Mouse (Mus musculus): ENCODE results near the gene Usp7. TPM values are rescaled to one million over a fixed set of nuclear protein-coding genes. Genes with fewer than 3 reads are reported as not detected.
A peak's percentile ranks its signal among the peaks of the same experiment; 100 is the strongest.

Gene Usp7
- total and polyA plus RNA-seq, 3 experiments, result 94.2 to 425 (median 101) TPM

DNA sequence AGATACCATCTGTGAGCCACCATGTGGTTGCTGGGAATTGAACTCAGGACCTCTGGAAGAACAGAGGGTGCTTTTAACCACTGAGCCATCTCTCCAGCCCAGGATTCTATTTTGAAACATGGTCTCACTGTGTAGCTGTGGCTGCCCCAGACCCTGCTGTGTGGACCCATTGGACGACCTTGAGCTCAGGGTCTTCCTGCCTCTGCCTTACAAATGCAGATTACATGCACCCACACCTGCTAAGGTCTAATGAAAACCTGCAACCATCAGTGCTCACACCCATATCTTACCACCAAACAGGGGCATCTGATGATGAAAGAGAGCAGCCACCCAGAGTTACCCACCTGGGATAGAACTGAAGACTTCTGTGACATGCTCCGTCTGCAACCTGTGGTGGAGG lies 135.9 kb downstream of the Usp7 start:
- no peaks in the 10 kb centered on the region for H3K9me3 ChIP-seq (replicated peaks; ENCODE audit: insufficient read depth, low read length)
- no peak overlapping the region for H3K4me3 ChIP-seq (ENCODE audit: control insufficient read depth in 1 of 2, insufficient read depth in 1 of 2, low read depth in 2 of 2, low read length in 2 of 2)
- H3K27ac ChIP-seq (ENCODE audit: control insufficient read depth, low read depth, low read length), result no peak overlapping the region
- DNase-seq (ENCODE audit: low read depth, low spot score), result no peak
- 0 out of 4 replicates have a peak, but pooled peaks cover 0 to 4% of the 10 kb centered on the region in 2 experiments for H3K4me1 ChIP-seq (ENCODE audit: control insufficient read depth in 1 of 2, insufficient read depth in 2 of 2, low read length in 2 of 2)
- no peaks in the 10 kb centered on the region for H3K79me2 ChIP-seq (ENCODE audit: control insufficient read depth, insufficient read depth, low read length, poor library complexity)
- H3K27me3 ChIP-seq (ENCODE audit: control insufficient read depth in 1 of 2, insufficient read depth in 2 of 2, low read length in 2 of 2), result no peaks in the 10 kb centered on the region
- H3K9ac ChIP-seq (ENCODE audit: control insufficient read depth, low read depth, low read length, poor library complexity, severe bottlenecking), result no peak overlapping the region
- H3K36me3 ChIP-seq (ENCODE audit: control insufficient read depth in 1 of 2, insufficient read depth in 2 of 2, low read length in 2 of 2), result peaks cover 0 to 3% of the 10 kb centered on the region in 2 experiments; a peak in 2 of 4 replicates
- TF ChIP-seq JUND (IDR thresholded peaks at IDR 0.05; ENCODE audit: low read depth, low read length), result no peak
- no peak for TF ChIP-seq MAFK (IDR thresholded peaks at IDR 0.05; ENCODE audit: borderline replicate concordance, low read depth, low read length)

DNA sequence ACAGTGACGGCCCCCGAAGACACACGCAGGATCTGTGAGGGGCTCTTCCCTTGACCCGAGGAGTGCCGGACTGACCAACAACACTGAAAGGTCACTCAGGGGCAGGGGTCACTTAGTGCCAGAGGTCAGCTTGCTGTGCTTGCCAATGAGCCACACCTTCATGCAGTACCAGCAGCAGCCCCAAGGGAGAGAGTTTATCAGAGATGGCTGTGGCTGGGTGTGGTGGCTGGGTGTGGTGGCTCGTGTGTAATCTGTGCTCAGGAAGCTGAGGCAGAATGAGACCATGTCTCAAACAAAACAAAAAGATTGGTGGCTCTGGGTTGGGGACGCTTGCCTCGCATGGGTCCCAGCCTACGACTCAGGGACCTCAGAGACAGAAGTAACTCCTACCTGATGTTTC lies 136.5 kb downstream of the Usp7 start:
- Histone ChIP-seq H3K79me2 (ENCODE audit: control insufficient read depth, insufficient read depth, low read length, poor library complexity) (no peaks in the 10 kb centered on the region), H3K9ac (ENCODE audit: control insufficient read depth, low read depth, low read length, poor library complexity, severe bottlenecking) (no peak overlapping the region), H3K27me3 (ENCODE audit: control insufficient read depth in 1 of 2, insufficient read depth in 2 of 2, low read length in 2 of 2) (no peaks in the 10 kb centered on the region), H3K9me3 (replicated peaks; ENCODE audit: insufficient read depth, low read length) (no peaks in the 10 kb centered on the region), H3K27ac (ENCODE audit: control insufficient read depth, low read depth, low read length) (no peak overlapping the region), H3K4me1 (ENCODE audit: control insufficient read depth in 1 of 2, insufficient read depth in 2 of 2, low read length in 2 of 2) (0 out of 4 replicates have a peak, but pooled peaks cover 0 to 4% of the 10 kb centered on the region in 2 experiments), H3K4me3 (ENCODE audit: control insufficient read depth in 1 of 2, insufficient read depth in 1 of 2, low read depth in 2 of 2, low read length in 2 of 2) (no peak overlapping the region), H3K36me3 (ENCODE audit: control insufficient read depth in 1 of 2, insufficient read depth in 2 of 2, low read length in 2 of 2) (peaks cover 0 to 3% of the 10 kb centered on the region in 2 experiments; a peak in 2 of 4 replicates)
- peak; percentile 44 for DNase-seq (ENCODE audit: low read depth, low spot score)
- TF ChIP-seq RCOR1 (IDR thresholded peaks at IDR 0.05; ENCODE audit: low read depth, low read length) (peak; percentile 43; the same call in 1 of the 2 replicates), CTCF (IDR thresholded peaks at IDR 0.05 in 2 of 3, conservative IDR thresholded peaks at IDR 0.05 in 1 of 3; ENCODE audit: control insufficient read depth in 1 of 3, insufficient read depth in 1 of 3, low read depth in 2 of 3, low read length in 3 of 3, poor library complexity in 1 of 3, severe bottlenecking in 1 of 3) (peak in 1 of 3 experiments; percentile 9; a peak in 1 of 6 replicates), UBTF (IDR thresholded peaks at IDR 0.05; ENCODE audit: borderline replicate concordance, insufficient read depth, low read depth, low read length) (no peak)

- TF ChIP-seq CTCF (IDR thresholded peaks at IDR 0.05 in 2 of 3, conservative IDR thresholded peaks at IDR 0.05 in 1 of 3; ENCODE audit: control insufficient read depth in 1 of 3, insufficient read depth in 1 of 3, low read depth in 2 of 3, low read length in 3 of 3, poor library complexity in 1 of 3, severe bottlenecking in 1 of 3), result no peak
- TF ChIP-seq MAX (IDR thresholded peaks at IDR 0.05; ENCODE audit: low read length), result no peak
- TF ChIP-seq SIN3A (IDR thresholded peaks at IDR 0.05; ENCODE audit: low read length), result no peak
- TF ChIP-seq EP300 (IDR thresholded peaks at IDR 0.05; ENCODE audit: low read depth in 1 of 2, low read length in 2 of 2), result no peak
- TF ChIP-seq ZKSCAN1 (IDR thresholded peaks at IDR 0.05; ENCODE audit: low read depth, low read length), result no peak
- Histone ChIP-seq H3K79me2 (ENCODE audit: control insufficient read depth, insufficient read depth, low read length, poor library complexity) (no peaks in the 10 kb centered on the region), H3K27ac (ENCODE audit: control insufficient read depth, low read depth, low read length) (no peak overlapping the region), H3K9ac (ENCODE audit: control insufficient read depth, low read depth, low read length, poor library complexity, severe bottlenecking) (no peak overlapping the region), H3K4me3 (ENCODE audit: control insufficient read depth in 1 of 2, insufficient read depth in 1 of 2, low read depth in 2 of 2, low read length in 2 of 2) (no peak overlapping the region), H3K36me3 (ENCODE audit: control insufficient read depth in 1 of 2, insufficient read depth in 2 of 2, low read length in 2 of 2) (peaks cover 0 to 3% of the 10 kb centered on the region in 2 experiments; a peak in 2 of 4 replicates), H3K9me3 (replicated peaks; ENCODE audit: insufficient read depth, low read length) (no peaks in the 10 kb centered on the region), H3K27me3 (ENCODE audit: control insufficient read depth in 1 of 2, insufficient read depth in 2 of 2, low read length in 2 of 2) (no peaks in the 10 kb centered on the region), H3K4me1 (ENCODE audit: control insufficient read depth in 1 of 2, insufficient read depth in 2 of 2, low read length in 2 of 2) (0 out of 4 replicates have a peak, but pooled peaks cover 0 to 4% of the 10 kb centered on the region in 2 experiments)
- no peak for DNase-seq (ENCODE audit: low read depth, low spot score)
Measured at GRCm38 (mm10) chr16:8655108-8655507, 137.0 kb downstream of the Usp7 start.

All from MEL (cell line).